Mouse (Mus musculus) liver, embryonic 14.5 days (tissue): ENCODE measurements around the gene Rex1bd.

Source experiments
- CTCF ChIP-seq: IDR thresholded peaks from 2 replicates; pipeline ENCODE4 v1.5.1; 2016; ENCODE audit warnings: antibody characterized with exemption, low read depth, control low read depth
- EP300 ChIP-seq: IDR thresholded peaks from 2 replicates; pipeline ENCODE4 v1.6.1; 2016; ENCODE audit warnings: antibody characterized with exemption, low read depth

GRCm38 (mm10) chr8:70477269-70477982 lies 29.1 kb downstream of the Rex1bd start:
- TF ChIP-seq CTCF (no peak), EP300 (peak; percentile 23; the same call in 1 of the 2 replicates)
